Mouse (Mus musculus): ENCODE results near the gene Sirt7. TPM values are rescaled to one million over a fixed set of nuclear protein-coding genes. Genes with fewer than 3 reads are reported as not detected.
"Not testable (repeated sequence)": the region's sequence is repeated elsewhere in the genome, so short reads cannot be mapped to it uniquely, and the experiment has no call there.

Sirt7 gene
- total RNA-seq, 2 experiments from 2014 or later, result 6.9 to 8.9 TPM

GRCm38 (mm10) chr11:120617519-120618112 lies 7.4 kb downstream of the Sirt7 start, which contains the start of gene Pcyt2:
Gene Pcyt2 (minus strand): TSS chr11:120617936.
- peak; percentile 90 to 93 for DNase-seq

GRCm38 (mm10) chr11:120616617-120617294 lies 8.3 kb downstream of the Sirt7 start:
- DNase-seq, result no peak

DNA sequence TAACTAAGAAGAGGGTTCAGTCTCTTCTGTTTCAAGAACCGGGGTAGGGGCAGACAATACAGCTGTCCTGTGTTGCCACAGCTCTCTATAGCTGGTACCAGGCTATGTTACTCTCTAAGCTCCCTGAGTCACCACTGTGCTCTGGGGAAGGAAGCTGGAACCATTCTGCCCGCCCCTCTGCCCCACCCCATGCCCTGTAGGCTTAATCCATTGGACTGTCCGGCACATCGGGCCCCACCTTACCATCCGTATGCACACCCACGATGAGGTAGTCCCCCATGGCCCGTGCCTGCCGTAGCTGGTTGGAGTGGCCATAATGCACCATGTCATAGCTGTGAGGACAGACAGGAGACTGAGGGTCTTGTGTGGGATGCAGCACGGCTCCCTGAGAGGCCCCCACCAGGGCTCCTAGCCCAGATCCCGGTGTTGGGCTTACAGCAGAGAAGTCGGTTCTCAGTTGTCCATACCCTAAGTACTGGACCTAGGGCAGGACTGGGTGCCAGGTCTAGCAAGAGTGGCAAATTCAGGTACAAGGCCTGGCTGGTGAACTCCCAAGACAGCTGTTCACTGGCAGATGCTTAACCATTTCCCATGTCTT lies 9.3 kb downstream of the Sirt7 start:
- no peak for DNase-seq

DNA sequence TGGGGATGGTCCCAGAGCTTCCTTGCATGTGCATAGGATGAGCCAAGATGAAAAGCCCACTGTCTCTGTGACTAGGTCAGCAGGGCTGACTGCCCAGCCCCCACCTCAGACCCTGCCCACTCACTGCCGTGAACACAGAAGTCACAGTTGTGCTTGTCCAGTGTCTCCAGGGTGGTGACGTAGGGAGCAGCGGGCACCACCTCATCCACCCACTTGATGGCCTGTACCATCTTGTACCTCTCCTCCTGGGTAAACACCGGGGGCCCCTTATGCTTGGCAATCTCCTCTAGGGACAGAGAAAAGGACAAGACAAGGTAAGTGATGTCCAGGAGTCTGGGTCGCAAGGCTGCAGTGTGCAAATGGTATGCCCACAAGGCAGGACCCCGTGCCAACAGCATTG lies 9.9 kb downstream of the Sirt7 start:
- DNase-seq, result no peak

GRCm38 (mm10) chr11:120613976-120614375 lies 11.1 kb downstream of the Sirt7 start:
- no peak for DNase-seq

- no peak for DNase-seq
These were observed 11.5 kb downstream of the Sirt7 start for GRCm38 (mm10) chr11:120613481-120613972.

- DNase-seq, result peak; percentile 67 to 80
These were observed 12.3 kb downstream of the Sirt7 start for GRCm38 (mm10) chr11:120612763-120613162.

DNA sequence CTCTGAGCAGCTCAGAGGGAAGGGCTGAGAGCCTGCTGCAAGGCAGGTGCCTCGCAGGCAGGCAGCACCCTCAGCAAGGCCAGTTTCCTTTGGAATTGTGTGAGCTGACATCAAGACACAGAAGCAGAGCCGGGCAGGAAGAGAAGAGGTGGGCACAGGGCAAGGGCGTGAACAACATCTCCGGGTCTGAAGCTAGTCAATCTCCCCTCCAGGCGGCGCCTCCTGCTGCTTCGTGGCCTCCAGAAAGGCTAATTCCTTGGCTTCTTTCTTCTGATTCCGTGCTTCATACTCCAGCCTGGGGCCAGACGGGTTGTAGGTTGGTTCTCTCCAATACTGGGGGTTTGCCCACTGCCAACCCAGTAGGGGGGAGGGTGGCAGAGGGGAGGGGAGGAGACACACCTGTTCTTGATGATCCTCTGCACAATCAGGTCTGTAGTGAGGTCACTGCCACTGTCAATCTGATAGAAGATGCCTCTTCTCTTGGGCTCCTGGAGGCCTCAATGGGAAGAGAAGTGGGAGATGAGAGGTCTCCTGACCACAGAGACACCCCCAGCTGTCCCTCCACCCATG lies 14.5 kb downstream of the Sirt7 start:
- DNase-seq, result no peak

GRCm38 (mm10) chr11:120609250-120609649 lies 15.8 kb downstream of the Sirt7 start:
- no peak for DNase-seq

GRCm38 (mm10) chr11:120608241-120609034 lies 16.6 kb downstream of the Sirt7 start, which contains the start of gene Npb:
Gene Npb (plus strand): TSS chr11:120608477.
- peak in 1 of 2 experiments; percentile 3 for DNase-seq

GRCm38 (mm10) chr11:120606764-120607163 lies 18.3 kb downstream of the Sirt7 start:
- peak in 1 of 2 experiments; percentile 4 for DNase-seq

- DNase-seq, result no peak
These were observed 19.4 kb downstream of the Sirt7 start for GRCm38 (mm10) chr11:120605667-120606066.

GRCm38 (mm10) chr11:120603545-120603944 lies 21.5 kb downstream of the Sirt7 start:
- no peak for DNase-seq

- no peak for DNase-seq
These were observed 24.3 kb downstream of the Sirt7 start for GRCm38 (mm10) chr11:120600716-120601115.

GRCm38 (mm10) chr11:120598990-120599549 lies 26.0 kb downstream of the Sirt7 start:
- no peak for DNase-seq

DNA sequence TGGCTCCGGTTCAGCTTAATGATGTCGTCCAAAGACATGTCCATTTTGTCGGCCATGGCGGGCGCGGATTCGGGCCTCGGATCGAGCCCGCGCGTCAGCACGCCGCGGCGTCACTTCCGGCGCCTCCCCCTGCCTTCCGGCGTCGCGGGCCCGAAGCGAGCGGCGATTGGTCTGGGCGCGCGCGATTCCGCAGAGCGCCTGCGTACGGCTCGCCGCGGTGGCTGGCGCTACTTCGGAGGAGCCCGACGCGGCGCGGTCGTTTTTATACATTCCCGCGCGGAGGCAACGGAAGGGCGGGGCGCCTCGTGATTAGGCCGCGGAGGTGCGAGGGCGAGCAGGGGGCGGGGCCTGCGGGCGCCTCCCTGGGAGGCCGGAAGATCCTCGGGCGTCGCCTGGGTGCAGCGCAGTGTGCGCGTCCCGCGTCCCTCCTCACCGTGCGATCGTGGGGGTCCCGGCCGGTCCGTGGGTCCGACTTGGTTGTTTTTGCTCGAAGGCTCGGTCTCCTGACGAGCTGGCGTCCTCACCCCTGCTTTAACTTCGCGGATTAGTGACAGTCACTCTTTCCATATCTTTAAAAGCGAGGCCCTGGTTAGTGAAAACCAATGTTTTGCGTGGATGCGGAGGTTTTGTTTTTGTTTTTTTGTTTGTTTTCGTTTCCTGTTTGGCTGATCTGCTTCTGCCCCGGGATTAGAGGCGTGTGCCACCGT lies 26.6 kb downstream of the Sirt7 start, which contains the start of the genes Alyref and Anapc11:
TSS of gene Alyref (minus strand) at position 83 of the 707 bp plus-strand sequence.
TSS of gene Anapc11 (plus strand) at position 139 of the 707 bp plus-strand sequence.
- peak; percentile 94 to 95 for DNase-seq

GRCm38 (mm10) chr11:120597240-120598235 lies 27.5 kb downstream of the Sirt7 start:
- DNase-seq, result peak in 1 of 2 experiments; percentile 30

GRCm38 (mm10) chr11:120588531-120588930 lies 36.5 kb downstream of the Sirt7 start:
- DNase-seq, result no peak

DNA sequence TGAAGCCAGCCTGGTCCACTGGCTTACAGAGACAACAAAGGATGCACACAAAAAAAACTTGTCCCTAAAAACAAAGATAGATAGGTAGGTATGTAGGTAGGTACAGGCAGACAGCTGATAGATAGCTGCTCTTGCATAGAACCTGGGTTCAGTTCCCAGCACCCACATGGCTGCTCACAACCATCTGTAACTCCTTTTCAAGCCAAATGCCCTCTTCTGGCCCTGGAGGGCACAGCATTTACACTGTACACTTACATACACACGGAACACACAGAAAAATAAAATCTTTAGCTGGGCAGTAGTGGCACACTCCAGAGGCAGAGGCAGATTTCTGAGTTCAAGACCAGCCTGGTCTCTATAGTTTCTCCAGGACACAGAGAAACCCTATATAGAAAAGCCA lies 41.1 kb downstream of the Sirt7 start:
- no peak for DNase-seq

DNA sequence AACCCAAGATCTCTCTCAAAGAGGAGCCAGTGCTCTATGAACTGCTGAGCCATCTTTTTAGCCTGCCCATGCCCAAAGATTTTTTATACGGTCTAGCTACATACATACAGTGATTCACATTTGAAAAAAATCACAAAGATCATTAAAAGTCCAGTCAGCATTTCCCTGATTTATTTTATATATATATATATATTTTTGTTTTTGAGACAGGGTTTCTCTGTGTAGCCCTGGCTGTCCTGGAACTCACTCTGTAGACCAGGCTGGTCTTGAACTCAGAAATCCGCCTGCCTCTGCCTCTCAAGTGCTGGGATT lies 42.1 kb downstream of the Sirt7 start:
- DNase-seq, result not testable (repeated sequence)

Measured in heart, adult 18-20 months (tissue).